Mouse (Mus musculus): ENCODE results near the gene Fzr1.

Gene Fzr1

DNA sequence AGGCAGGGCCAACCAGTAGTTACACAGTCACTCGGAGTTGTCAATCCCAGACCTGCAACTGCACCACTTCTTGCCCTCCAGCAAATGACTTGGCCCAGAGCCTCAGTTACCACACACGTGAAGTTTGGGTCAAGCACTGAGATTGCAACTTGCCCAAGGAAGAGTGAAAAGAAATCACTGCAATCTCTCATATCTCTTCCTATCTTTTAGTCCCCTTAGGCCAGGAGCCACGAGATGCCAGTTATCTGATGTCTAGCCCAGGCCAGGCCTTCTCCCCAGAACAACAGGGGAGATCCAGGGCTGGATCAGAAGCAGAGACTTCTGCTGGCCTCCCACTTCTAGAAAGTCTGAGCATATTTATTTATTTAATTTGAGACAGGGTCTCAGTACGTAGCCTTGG is 22.8 kb downstream of the Fzr1 start:
- DNase-seq (ENCODE audit: low read depth, low spot score), result no peak

DNA sequence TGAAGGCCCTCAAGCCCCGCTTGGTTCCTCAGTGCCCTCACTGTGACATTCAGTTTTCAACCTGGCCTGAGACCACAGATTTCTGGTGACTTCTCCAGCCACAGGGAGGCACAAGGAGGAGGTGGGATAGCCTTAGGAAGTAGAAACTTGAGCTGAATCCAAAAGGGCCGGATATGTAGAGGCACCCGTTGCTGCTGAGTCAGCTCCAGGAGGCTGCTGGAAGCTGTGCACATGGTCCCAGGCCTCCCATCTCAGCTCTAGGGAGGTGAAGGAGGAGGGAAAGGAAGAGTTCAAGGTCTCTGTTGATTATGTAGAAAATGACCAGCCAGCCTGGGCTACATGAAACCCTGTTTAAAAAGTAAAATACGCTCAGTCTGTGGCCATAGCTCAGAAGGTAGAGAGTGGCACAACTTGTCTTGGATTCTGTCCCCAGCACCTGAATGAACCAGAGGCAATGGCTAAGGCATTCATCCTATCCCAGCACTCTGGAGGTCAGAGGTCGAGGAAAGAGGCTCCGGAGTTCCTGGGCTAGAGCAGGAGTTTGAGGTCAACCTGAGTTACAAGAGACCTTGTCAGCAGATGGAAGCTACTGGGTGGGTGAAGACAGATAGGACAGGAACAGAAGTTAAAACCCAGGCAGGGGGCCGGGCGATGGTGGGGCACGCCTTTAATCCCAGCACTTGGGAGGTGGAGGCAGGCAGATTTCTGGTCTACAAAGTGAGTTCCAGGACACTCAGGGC is 23.4 kb downstream of the Fzr1 start:
- DNase-seq (ENCODE audit: low read depth, low spot score), result no peak

DNA sequence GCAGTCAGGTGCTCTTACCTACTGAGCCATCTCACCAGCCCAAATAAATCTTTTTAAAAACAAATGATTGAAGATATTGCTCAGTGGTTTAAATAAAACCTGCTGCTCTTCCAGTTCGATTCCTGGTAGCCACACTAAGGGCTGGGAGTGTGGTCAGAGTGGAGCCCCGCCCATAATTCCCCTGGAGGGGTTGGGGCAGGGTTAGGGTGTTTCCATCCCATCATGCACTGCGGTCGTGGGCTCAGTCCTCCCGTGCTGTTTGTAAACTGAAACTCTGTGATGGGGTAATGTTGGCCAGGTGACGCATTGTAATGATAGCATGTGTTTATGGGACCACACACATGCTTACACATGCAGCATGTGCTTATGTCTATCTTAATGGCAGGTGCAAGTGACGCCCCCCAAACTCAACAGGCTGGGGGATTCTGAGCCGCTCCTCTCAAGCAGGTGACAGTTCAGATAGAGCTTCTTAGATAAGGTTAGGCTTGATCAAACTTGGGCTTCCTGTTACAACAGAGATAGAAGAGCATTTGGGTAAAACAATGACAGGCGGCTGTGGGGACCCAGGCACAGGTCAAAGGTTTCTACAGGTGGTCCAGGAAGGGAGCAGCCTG is 26.5 kb downstream of the Fzr1 start:
- no peak for DNase-seq (ENCODE audit: low read depth, low spot score)

DNA sequence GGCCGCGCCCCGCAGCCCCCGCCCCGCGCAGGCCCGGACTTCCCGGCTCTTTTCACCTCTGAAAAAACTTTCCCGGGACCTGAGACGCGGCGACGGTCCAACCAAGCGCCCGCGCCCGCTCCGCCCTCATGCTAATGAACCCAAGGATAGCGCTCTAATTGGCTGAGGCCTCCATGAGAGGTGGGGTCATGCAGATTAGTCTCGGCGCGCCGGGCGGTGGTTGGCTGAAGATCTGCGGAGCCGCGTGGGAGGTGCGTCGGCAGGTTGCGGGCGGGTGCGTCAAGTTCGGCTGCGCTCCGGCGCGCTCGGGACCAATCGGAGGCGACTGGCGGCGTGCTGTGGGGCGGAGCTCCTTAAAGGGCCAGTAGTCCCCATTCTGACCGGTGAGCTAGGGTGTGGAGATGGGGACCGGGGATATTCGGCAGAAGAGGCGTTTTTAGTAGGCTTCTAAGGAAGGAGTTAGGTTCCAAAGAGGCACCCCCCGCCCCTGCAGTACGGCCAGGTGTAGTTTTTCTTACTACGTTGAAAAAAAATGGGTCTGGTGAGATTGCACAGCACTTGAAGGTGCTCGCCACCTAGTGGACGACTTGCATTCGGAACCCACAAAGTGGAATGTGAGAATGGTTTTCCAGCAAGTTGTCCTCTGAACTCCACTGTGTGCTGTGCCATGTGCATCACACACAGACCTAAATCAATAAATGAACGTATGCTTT is 27.8 kb downstream of the Fzr1 start, which contains the start of gene Hmg20b:
Gene Hmg20b, minus strand, starts transcription at position 130 of the 713 bp plus-strand sequence.
- peak; percentile 99 for DNase-seq (ENCODE audit: low read depth, low spot score)

DNA sequence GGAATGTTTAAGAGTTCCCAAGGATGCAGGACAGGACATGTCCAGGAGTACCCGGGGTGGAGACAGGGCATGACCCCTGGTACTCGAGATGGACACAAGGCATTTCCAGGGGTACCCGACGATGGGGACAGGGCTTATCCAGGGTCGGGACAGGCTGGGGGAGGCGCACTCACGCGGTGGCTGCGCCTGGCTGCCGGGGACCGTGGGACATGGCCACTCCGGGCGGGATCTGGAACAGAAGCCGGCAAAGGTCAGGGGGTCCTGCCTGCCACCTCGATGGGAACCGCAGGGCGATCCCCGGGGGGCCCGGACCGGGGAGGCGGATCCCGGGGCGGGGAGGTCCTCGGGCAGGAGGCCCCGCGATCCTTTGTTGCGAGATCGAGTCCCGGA is 28.4 kb downstream of the Fzr1 start:
- no peak for DNase-seq (ENCODE audit: low read depth, low spot score)

DNA sequence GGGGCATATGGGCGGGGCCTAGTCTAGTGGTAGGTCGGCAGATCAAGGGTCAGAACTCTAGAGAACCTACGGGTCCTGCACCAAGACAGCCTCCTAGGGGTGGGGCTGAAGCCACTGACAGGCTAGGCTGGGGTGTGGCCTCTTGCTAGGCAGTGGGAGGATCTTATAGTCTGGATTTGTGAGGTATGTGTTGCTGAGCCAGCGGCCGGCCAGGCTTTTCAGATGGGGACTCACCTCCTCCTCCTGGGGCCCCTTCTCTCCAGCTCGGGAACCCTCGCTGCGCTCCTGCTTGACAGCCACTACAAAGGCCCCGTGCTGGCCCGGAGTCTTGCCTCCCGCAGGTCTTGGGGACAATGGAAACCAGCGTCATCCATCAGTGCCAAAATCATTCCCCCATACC is 29.2 kb downstream of the Fzr1 start:
- DNase-seq (ENCODE audit: low read depth, low spot score), result no peak

DNA sequence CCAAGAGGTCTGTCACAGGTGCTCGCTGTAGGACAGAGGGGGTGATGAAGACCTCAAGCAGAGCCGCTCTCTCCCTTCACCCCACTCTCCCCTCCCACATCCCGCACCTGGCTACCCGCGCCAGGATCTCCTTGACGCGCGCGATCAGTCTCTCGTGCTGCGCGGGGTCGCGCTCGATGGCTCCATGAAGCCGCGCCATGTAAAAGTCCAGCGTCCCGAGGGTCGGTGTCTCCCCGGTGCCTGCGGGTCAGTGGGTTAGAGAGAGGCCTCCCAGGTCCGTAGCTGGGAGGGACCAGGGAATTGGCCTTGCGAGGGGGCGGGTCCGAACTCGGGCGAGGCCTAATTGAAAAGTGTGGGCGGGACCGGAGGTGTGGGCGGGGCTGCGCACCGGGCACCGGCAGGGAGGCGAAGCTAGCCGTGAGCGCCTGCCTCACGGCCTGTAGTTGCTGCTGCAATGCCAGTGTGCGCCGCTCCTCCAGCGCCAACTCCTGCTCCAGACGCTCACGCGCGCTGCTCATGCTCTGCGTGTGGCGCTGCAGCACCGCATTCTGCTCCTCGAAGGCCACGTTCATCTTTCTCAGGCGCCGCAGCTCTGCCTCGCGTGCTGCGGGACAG is 31.8 kb downstream of the Fzr1 start:
- peak; percentile 40 for DNase-seq (ENCODE audit: low read depth, low spot score)

DNA sequence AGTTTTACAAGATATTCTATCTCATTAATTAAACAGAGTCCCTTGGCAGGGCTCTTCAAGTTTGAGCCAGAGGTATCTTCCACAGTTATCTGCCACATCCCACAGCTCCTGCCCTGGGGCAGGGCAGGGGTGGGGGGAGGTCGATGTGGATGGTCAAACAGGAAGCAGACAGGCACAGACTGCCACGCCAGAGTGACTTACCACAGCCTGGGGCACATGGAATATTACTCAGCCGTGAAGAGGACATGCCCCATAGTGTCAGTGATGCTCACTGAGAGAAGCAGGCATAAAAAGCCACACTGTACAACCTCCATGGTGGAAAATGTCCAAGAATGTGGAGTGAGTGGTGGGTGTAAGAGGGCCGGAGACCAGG is 33.2 kb downstream of the Fzr1 start:
- no peak for DNase-seq (ENCODE audit: low read depth, low spot score)

DNA sequence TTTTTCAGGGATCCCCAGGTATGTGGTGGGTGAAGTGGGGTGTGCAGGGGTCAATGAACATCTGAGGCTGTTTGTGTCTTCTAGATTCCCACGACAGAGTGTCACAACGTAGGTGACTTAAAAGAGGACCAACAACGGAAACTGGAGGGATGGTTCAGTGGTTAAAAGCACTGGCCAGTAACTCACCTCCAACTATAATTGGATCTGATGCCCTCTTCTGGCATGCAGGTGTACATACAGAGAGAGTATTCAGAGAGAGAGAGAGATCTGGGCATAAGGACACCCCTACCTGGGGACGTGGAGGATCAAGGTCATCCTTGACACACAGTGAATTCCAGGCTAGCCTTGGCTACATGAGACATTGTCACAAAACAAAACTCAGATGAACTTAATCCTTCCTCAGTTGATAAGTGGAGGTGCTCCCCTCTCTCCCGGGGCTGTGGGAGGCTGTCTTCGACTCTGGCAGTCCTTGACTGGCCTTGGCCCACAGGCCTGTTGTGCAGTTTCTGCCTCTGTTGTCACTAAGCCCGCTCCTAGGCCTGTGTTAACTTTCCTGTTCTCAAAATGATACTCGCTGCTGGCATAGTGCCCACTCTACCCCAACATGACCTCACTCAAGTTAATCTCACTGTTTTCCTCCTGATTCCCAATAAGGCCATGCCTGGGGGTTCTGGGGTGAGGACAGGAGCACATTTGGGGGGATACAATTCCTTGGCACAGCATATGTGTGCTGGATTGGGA is 33.7 kb downstream of the Fzr1 start:
- DNase-seq (ENCODE audit: low read depth, low spot score), result no peak

DNA sequence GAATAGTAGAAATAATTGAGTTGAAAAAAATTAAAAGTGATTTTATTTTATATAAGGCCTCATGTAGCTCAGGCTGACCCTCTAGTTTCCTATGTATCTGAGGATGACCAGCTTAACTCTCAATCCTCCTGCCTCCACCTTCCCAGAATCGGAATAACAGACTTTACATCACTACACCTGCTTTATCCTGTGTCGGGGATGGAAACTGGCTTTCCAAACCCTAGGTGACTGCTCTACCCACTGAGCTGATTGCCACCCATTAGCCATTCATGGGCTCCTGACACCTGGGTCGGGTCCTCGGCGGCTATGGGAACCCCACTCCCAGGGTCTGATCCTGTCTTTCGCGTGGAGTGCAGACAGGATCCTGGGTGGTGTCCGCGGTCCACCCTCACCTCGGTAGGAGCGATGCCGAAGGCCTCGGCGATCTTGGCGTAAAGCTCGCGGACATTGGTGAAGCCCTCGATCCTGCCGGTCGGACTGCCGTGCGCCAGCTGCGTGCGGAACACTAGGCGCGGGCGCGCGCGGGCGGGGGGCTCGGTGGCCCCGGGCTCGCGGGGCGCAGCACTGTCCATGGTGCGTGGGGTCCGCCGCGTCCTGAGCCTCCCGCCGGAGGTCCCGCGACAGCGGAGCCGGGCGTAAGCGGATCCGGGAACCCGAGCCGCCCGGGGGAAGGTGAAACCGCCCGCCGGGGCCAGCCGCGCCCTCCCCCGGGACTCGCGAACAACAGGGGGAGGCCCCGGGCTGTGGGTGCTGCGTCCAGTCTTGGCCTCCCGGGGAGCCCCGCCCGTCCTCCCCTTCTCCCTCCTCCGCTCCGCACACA is 35.4 kb downstream of the Fzr1 start, which contains the start of gene Gipc3:
Gene Gipc3, minus strand, starts transcription at position 581 of the 820 bp plus-strand sequence.
- no peak for DNase-seq (ENCODE audit: low read depth, low spot score)

DNA sequence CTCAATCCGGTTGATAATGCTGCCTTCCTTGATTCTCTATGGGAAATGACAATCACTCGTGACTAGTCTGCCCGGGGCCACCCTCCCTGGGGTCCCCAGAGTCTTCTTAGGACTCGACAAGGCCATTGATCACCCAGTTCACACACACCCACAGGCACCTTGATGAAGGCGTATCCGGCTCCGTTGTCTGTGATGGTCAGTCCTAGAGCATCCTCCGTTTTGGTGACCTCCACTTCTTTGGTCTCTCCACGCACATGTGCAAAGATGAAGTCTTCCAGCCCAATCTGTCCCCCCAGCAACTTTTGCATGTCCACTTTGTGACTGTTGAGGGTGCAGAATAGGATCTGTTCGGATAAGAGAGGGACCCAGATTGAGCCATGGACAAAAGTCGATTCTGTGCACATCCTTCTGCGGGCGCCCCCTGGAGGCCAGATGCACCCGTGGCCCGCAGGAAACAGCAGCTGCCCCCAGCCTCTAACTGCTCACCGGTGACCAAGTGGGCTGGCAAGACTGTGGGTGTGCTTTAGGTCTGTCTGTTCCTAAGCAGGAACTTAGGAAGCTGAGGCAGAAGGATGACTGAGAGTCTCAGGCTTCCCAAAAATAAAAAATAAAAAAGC is 36.9 kb downstream of the Fzr1 start:
- DNase-seq (ENCODE audit: low read depth, low spot score), result no peak

DNA sequence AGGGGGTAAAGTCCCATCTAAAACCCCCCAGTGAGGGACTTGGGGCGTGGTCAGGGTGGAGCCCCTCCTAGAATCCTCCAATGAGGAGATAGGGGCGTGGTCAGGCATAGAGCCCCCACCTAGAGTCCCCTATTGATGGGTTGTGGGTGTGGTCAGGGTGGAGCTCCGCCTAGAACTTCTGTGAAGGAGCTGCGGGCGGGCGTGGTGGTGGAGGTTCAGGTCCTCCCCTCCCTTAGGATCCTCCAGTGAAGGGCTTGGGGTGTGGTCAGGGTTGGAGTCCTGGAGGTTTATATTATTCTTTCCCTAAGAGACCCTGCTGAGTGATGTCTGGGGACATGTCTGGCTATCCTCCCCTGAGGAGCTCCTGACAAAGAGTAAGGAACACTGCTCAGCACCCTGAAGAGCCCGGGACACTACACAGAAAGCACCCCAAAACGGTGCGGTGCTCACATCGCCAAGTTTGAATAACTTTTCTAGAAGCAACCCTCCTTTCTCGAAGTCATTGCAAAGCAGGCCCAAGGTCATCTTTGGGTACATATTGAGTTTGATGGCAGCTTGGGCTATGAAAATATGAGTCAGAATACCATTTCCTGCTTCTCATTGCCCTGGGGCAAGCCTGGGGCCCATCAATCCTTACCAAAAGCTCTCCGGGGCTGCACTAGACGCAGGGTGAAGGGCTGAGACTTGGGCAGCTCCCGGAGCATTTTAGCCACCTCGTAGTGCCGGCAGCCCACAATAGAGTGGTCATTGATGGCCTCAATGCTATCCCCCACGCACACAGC is 37.6 kb downstream of the Fzr1 start:
- no peak for DNase-seq (ENCODE audit: low read depth, low spot score)

DNA sequence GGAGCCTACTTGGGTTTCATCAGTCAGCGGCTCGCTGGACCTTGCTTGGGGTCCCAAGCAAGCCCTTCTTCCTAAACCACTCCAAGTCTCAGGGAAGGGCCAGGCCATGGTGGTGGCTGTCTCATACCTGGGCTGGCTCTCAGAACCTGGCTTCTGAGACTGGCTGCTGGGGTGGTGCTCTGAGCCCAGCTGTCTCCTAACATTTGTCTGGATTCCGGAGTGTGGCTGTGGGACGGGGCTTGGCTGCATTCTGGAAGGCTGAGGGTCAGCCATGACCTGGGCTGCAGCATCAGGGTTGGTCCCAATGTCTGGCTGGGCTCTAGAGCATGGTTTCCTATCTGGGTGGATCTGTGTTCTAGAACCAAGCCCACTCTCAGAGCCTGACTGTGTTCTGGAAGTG is 41.8 kb downstream of the Fzr1 start:
- no peak for DNase-seq (ENCODE audit: low read depth, low spot score)

DNA sequence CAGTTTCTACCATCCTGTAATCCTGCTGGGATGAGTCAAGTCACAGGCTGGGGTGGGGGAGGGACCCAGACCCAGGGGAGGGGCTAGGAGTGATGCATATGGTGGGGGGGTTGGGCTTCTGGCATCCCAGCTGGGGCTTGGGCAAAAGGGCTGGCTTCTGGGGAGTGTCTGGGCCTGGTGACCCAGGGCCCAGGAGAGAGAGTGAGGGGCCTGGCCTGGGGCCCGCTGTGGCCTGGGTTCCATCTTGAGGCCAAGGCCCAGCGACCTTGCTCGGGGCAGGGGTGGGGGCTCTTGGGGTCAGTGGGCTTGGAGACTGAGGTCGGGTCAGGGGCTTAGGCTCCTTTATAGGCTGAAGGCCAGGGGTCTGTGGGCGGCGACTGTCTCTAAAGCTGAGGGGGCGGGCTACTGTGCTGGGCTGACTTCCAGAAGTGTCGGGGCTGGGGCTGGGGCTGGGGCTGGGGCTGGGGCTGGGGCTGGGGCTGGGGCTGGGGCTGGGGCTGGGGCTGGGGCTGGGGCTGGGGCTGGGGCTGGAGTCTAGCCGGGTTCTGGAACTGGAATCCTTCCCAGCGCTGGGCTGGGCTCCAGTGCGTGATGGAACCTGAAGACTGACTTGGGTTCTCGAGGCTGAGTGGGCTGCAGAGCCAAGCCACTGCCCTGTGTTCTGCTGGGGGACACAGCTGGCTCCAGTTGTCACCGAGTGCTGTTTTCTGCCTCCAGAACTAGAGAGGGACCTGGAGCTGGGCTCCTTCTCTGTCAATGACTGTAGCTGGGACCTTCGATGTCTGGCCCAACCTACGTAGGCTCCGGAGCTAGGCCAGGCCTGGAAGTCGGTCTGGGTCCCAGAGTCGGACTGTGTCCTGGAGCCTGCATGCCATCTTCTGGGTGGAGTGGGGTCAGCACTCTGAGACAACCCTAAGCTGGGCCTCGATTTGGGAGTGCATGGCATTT is 42.6 kb downstream of the Fzr1 start:
- DNase-seq (ENCODE audit: low read depth, low spot score), result no peak

DNA sequence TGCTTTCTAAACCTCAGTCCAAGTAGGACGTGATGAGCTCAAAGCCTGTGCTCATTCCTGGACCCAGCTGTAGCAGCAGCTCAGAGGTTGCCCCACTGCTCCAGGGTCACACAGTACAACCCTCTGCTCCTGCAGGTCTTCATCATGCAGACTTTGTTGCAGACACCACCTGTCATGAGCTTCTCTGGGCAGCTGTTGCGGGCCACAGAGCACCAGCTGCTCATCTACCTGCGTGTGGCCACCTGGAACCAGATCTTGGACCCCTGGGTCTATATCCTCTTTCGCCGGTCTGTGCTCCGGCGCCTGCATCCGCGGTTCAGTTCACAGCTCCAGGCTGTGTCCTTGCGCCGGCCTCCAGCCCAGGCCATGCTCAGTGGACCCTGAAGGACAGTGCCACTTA is 44.0 kb downstream of the Fzr1 start:
- no peak for DNase-seq (ENCODE audit: low read depth, low spot score)

DNA sequence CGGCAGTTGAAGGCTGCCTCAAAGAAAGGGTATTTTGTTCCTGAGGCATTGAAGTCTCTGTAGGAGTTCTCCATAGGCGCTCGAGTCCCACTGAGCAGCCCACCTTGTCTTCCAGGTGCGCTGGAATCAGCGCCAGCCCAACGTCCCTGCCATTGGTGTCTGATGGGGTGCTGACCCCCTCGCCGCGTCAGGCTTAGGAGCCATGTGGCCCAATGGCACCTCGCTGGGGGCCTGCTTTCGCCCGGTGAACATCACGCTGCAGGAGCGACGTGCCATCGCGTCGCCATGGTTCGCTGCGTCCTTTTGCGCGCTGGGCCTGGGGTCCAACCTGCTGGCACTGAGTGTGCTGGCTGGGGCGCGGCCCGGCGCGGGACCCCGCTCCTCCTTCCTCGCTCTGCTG is 46.0 kb downstream of the Fzr1 start:
- DNase-seq (ENCODE audit: low read depth, low spot score), result no peak

DNA sequence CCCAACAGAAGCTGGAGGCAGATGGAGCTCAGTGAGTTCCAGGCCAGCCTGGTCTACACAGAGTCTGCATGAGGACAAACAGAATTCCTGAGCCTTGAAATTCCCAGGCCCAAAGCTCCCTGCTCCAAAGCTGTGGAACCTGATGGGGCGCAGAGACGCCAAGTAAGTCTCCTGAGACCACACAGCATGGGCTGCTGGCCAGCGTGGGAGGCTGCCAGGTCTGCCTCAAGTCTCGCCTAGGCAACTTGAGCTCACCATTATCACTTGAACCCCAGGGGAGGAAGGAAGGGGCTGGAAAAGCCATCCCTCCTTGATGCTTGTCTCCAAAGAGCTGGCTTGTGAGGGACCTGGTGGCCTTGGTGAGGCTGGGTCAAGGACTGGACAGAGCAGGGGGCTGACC is 48.3 kb downstream of the Fzr1 start:
- no peak for DNase-seq (ENCODE audit: low read depth, low spot score)

DNA sequence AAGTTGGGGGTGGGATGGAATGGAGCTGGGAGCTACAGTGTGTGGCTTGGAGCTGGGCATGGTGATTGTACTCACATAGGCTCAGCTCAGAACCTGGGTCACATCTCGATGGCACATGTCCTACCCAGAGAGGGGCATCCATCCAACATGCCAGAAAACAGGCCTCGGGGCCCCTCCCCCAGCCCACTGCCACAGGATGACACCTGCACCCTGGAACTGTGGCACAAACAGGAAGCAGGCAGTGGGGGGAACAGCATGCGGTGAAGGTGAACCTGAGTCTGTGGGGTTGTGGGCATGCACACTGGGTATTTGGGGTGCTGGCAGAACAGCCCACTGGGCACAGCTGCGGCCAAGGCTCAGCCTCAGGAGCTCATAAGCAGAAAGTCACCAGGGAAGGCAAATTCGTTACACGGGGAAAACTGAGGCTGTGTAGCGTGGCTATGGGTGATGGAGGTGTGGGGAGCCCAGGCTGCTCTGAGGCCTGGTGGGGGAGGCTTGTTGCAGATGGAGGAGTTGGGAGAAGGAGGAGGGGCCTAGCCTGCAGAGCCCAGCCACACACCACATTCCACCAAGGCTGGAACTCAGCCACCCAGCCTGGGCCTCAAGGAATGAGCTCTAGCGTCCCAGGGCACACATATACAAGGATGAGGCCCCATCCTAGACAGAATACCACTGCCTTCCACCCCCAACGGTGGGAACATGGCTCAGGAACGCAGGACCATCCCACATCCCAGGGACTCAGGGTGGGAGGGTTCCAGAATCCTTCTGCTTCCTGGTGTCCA is 48.9 kb downstream of the Fzr1 start:
- no peak for DNase-seq (ENCODE audit: low read depth, low spot score)
